In the genomic region with DNA sequence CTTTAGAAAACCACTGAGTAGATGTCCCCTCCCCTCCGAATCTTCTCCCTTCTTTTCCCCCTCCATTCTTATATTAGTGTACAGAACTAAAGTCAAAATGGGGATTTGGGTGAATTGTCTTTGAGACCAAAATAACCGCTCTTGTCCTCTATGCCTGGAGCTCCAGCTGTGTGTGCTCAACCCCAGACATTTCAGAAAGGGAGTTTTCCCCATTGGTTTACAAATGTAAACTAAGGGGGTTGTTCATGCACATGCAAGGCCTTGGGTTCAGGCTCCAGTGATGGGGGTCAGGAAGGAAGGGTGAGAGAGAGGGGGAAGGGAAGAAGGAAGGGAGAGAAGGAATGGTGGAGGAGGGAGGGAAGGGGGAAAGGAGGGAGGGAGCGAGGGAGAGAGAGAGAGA, we compare ENCODE assay signal across 25 mouse cellular contexts.
DNase-seq lines count a peak whose midpoint lies in the region; ATAC-seq and TF ChIP-seq lines count a peak whose summit lies in the region.
"Had no signal": no experiment of that assay in that cellular context is flagged by ENCODE, and none has a peak within 500 bp of the region (broad histone marks: within the 10 kb centered on the region; RNA-seq: fewer than 3 reads in every experiment).

No protein-coding gene starts in this region.

- no peak overlapping the region for H3K4me3 ChIP-seq in kidney, embryonic 16.5 days (ENCODE audit: low read length)
- no peak overlapping the region for H3K4me3 ChIP-seq in lung, embryonic 14.5 days (ENCODE audit: low read depth, low read length)
- H3K4me3 ChIP-seq in lung, adult 2 months (replicated peaks; ENCODE audit: extremely low read depth, low read depth, low read length): no peak overlapping the region
- H3K4me3 ChIP-seq: embryonic facial prominence, embryonic 12.5 days; embryonic facial prominence, embryonic 15.5 days; heart, embryonic 12.5 days; heart, embryonic 15.5 days; hindbrain, embryonic 10.5 days; hindbrain, embryonic 13.5 days had no signal

- 0 out of 2 replicates have a peak, but pooled peaks cover 2% of the 10 kb centered on the region for H3K27me3 ChIP-seq in kidney, embryonic 16.5 days (ENCODE audit: insufficient read depth, low read length)
- H3K27me3 ChIP-seq in lung, embryonic 14.5 days (ENCODE audit: insufficient read depth, low read length): no peaks in the 10 kb centered on the region
- H3K27me3 ChIP-seq: embryonic facial prominence, embryonic 12.5 days; embryonic facial prominence, embryonic 15.5 days; heart, embryonic 15.5 days; hindbrain, embryonic 13.5 days had no signal

- H3K36me3 ChIP-seq in kidney, embryonic 16.5 days (ENCODE audit: insufficient read depth, low read length): no peaks in the 10 kb centered on the region
- H3K36me3 ChIP-seq in lung, embryonic 14.5 days (ENCODE audit: insufficient read depth): no peaks in the 10 kb centered on the region
- H3K36me3 ChIP-seq: embryonic facial prominence, embryonic 12.5 days; embryonic facial prominence, embryonic 15.5 days; heart, embryonic 12.5 days; heart, embryonic 15.5 days; hindbrain, embryonic 10.5 days; hindbrain, embryonic 13.5 days had no signal

- peaks cover under 1% of the 10 kb centered on the region; the same call in 1 of the 2 replicates for H3K4me1 ChIP-seq in kidney, embryonic 16.5 days (ENCODE audit: insufficient read depth, low read length)
- H3K4me1 ChIP-seq in lung, embryonic 14.5 days (ENCODE audit: insufficient read depth): no peaks in the 10 kb centered on the region
- no peaks in the 10 kb centered on the region for H3K4me1 ChIP-seq in lung, adult 2 months (ENCODE audit: control insufficient read depth, insufficient read depth, low read length)
- H3K4me1 ChIP-seq: heart, embryonic 12.5 days; heart, embryonic 15.5 days; hindbrain, embryonic 13.5 days had no signal

- no peak for TF ChIP-seq POLR2A in lung, adult 2 months (IDR thresholded peaks at IDR 0.05; ENCODE audit: borderline replicate concordance, extremely low read depth, low read depth, low read length)

- no peak overlapping the region for H3K4me2 ChIP-seq in kidney, embryonic 16.5 days (replicated peaks; ENCODE audit: low read depth, low read length)
- no peak overlapping the region for H3K4me2 ChIP-seq in lung, embryonic 14.5 days
- H3K4me2 ChIP-seq: embryonic facial prominence, embryonic 12.5 days; embryonic facial prominence, embryonic 15.5 days; heart, embryonic 12.5 days; heart, embryonic 15.5 days; hindbrain, embryonic 13.5 days had no signal

- WGBS in kidney, embryonic 16.5 days: 77% methylated on average over 2 of the region's 3 CpGs
- 71% methylated on average over 3 of the region's 3 CpGs for WGBS in lung, embryonic 14.5 days
- 61% methylated on average over 3 of the region's 3 CpGs for WGBS in lung, adult 2 months

- H3K9me3 ChIP-seq in kidney, embryonic 16.5 days (ENCODE audit: low read length): no peaks in the 10 kb centered on the region
- H3K9me3 ChIP-seq in lung, embryonic 14.5 days (ENCODE audit: low read depth, low read length): no peaks in the 10 kb centered on the region
- H3K9me3 ChIP-seq: embryonic facial prominence, embryonic 12.5 days; embryonic facial prominence, embryonic 15.5 days; heart, embryonic 15.5 days; hindbrain, embryonic 10.5 days; hindbrain, embryonic 13.5 days had no signal

- H3K9ac ChIP-seq in kidney, embryonic 16.5 days (replicated peaks; ENCODE audit: low read length): no peak overlapping the region
- no peak overlapping the region for H3K9ac ChIP-seq in lung, embryonic 14.5 days
- H3K9ac ChIP-seq: embryonic facial prominence, embryonic 12.5 days; embryonic facial prominence, embryonic 15.5 days; heart, embryonic 12.5 days; heart, embryonic 15.5 days; hindbrain, embryonic 13.5 days had no signal

- no peak for TF ChIP-seq CTCF in lung, embryonic 14.5 days (IDR thresholded peaks at IDR 0.05; ENCODE audit: low read depth)
- TF ChIP-seq CTCF in lung, adult 2 months (IDR thresholded peaks at IDR 0.05; ENCODE audit: insufficient read depth, low read length): no peak

- no peak for DNase-seq in kidney, postnatal 14 days
- DNase-seq in lung, embryonic 14.5 days: peak; percentile 23
- no peak for DNase-seq in lung, adult 2 months
- peak; percentile 32 for DNase-seq in ZHBTc4 (ENCODE audit: low read depth, low spot score)
- no peak for DNase-seq in right cerebral cortex, postnatal 10 days (ENCODE audit: low spot score in 2 of 2)
- DNase-seq: adrenal gland, adult 2 months; adrenal gland, postnatal 14 days; cerebellum, adult 11 months; cerebellum, adult 2 months; cerebellum, adult 9-11 months; cerebellum, postnatal 25 days; gastrocnemius, postnatal 25 days; heart, adult 18-20 months; heart, postnatal 10 days; heart, postnatal 36 days had no signal

- peak; percentile 77; the same call in 1 of the 2 replicates for ATAC-seq in kidney, embryonic 16.5 days (ENCODE audit: low FRiP score, low TSS enrichment)
- no peak; the same call in 1 of the 2 replicates for ATAC-seq in lung, embryonic 14.5 days (ENCODE audit: insufficient read depth)
- ATAC-seq: CD4-positive, CD25-positive, alpha-beta regulatory T cell, adult 4 months; forebrain, embryonic 14.5 days; hindbrain, embryonic 16.5 days had no signal

- no peak overlapping the region for H3K27ac ChIP-seq in kidney, embryonic 16.5 days (ENCODE audit: low read length)
- H3K27ac ChIP-seq in lung, embryonic 14.5 days (ENCODE audit: low read depth): no peak overlapping the region
- H3K27ac ChIP-seq: embryonic facial prominence, embryonic 12.5 days; embryonic facial prominence, embryonic 15.5 days; heart, embryonic 15.5 days; hindbrain, embryonic 10.5 days; hindbrain, embryonic 13.5 days had no signal

Comparison
In these comparisons a context has a peak if more than half of its experiments do, and no peak if none do; other contexts are left out.
1. DNase-seq: peak in lung, embryonic 14.5 days (single experiment) and ZHBTc4 (single experiment); none in kidney, postnatal 14 days (single experiment), lung, adult 2 months (single experiment) and right cerebral cortex, postnatal 10 days (0 of 2).